Mouse (Mus musculus) forebrain, embryonic 10.5 days (tissue): Measurements from ENCODE around the gene Rere. TPM values are rescaled to one million over a fixed set of nuclear protein-coding genes. Genes with fewer than 3 reads are reported as not detected.
"Not testable (repeated sequence)": the region's sequence is repeated elsewhere in the genome, so short reads cannot be mapped to it uniquely, and the experiment has no call there.

Source experiments
- DNase-seq: peaks from one replicate; pipeline ENCODE4 v3.0.0-alpha.2; 2017; ENCODE audit warnings: low spot score; ENCODE audit errors: extremely low spot score
- H3K27ac ChIP-seq: fragments of 300-500 bp; sonication (generic); 2 replicates; pipeline ENCODE4 v1.5.1; 2016; ENCODE audit warnings: mild to moderate bottlenecking
- H3K27me3 ChIP-seq: fragments of 300-500 bp; sonication (generic); 2 replicates; pipeline ENCODE4 v1.6.1; 2016; ENCODE audit warnings: mild to moderate bottlenecking; ENCODE audit not compliant: poor library complexity, severe bottlenecking
- H3K36me3 ChIP-seq: fragments of 300-500 bp; sonication (generic); replicated peaks from 2 replicates; pipeline ENCODE4 v1.6.1; 2016; ENCODE audit warnings: mild to moderate bottlenecking, moderate library complexity
- H3K4me1 ChIP-seq: fragments of 300-500 bp; sonication (generic); 2 replicates; pipeline ENCODE4 v1.6.1; 2016
- H3K4me3 ChIP-seq: fragments of 300-500 bp; sonication (generic); 2 replicates; pipeline ENCODE4 v1.5.1; 2016; ENCODE audit warnings: mild to moderate bottlenecking, moderate library complexity
- H3K9me3 ChIP-seq: fragments of 300-500 bp; sonication (generic); 2 replicates; pipeline ENCODE4 v1.6.1; 2016; ENCODE audit warnings: mild to moderate bottlenecking, moderate library complexity
- WGBS: fragments of 180-500 bp; shearing (Covaris S2); methylation state at CpG from one replicate; pipeline ENCODE4 v1.1.7; 2016; 5-methylcytosine and 5-hydroxymethylcytosine counted together
- polyA plus RNA-seq: library from polyadenylated mRNA; unstranded; fragments of >200 nt; fragmentation: Nextera tagmentation; extraction: Ambion mirVana; gene quantifications from 2 replicates; pipeline ENCODE4 v1.2.1, GENCODE M21; 2016

The Rere gene
- polyA plus RNA-seq, 1 experiment from 2014 or later, result 31.1 TPM

- Histone ChIP-seq H3K36me3 (no peaks in the 10 kb centered on the region), H3K9me3 (no peaks in the 10 kb centered on the region), H3K27me3 (no peaks in the 10 kb centered on the region), H3K27ac (0 out of 2 replicates have a peak overlapping the region, but pooled peaks have one; percentile 98), H3K4me1 (peaks cover 31% of the 10 kb centered on the region), H3K4me3 (peak overlapping the region; percentile 95; the same call in 1 of the 2 replicates)
- DNase-seq, result no peak
- WGBS, result 79% methylated on average over 2 of the region's 2 CpGs
Observed at GRCm38 (mm10) chr4:150280002-150280401, 1.4 kb upstream of the Rere start.

- Histone ChIP-seq H3K27me3 (no peaks in the 10 kb centered on the region), H3K36me3 (no peaks in the 10 kb centered on the region), H3K27ac (peak overlapping the region; percentile 98), H3K4me1 (peaks cover 35% of the 10 kb centered on the region), H3K9me3 (no peaks in the 10 kb centered on the region), H3K4me3 (peak overlapping the region; percentile 95)
- 48% methylated on average over 4 of the region's 4 CpGs for WGBS
- no peak for DNase-seq
Observed at GRCm38 (mm10) chr4:150280459-150280858, 987 bp upstream of the Rere start.

GRCm38 (mm10) chr4:150281891-150282630 lies 615 bp downstream of the Rere start:
- H3K27me3 ChIP-seq, result no peaks in the 10 kb centered on the region

GRCm38 (mm10) chr4:150282631-150283334 lies 1.3 kb downstream of the Rere start:
- H3K4me1 ChIP-seq, result peaks cover 47% of the 10 kb centered on the region
- no peak for DNase-seq
- H3K27ac ChIP-seq, result peak overlapping the region; percentile 98
- no peaks in the 10 kb centered on the region for H3K9me3 ChIP-seq
- no peaks in the 10 kb centered on the region for H3K36me3 ChIP-seq
- 8% methylated on average over 5 of the region's 5 CpGs for WGBS
- H3K4me3 ChIP-seq, result peak overlapping the region; percentile 95
- H3K27me3 ChIP-seq, result no peaks in the 10 kb centered on the region

More at GRCm38 (mm10) chr4:150281891-150282630, 615 bp downstream of the Rere start:
- Histone ChIP-seq H3K4me1 (peaks cover 47% of the 10 kb centered on the region), H3K4me3 (peak overlapping the region; percentile 95), H3K9me3 (no peaks in the 10 kb centered on the region), H3K27ac (peak overlapping the region; percentile 98), H3K36me3 (no peaks in the 10 kb centered on the region)
- DNase-seq, result peak; percentile 52
- WGBS, result under 1% methylated on average over 50 of the region's 50 CpGs

DNA sequence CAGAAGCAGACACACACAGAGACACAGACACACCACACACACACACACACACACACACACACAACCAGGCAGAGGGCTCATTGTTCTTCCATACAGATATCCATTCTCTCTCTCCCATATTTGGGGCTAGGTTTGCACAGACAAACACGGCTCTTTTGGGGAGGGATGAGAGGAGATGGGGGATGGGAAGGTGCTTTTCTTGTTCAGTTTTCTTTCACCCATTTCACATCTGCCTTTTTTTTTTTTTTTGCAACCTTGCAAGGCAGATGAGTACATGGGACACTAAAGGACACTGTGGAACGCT lies 1.8 kb downstream of the Rere start:
- 15% methylated on average over 2 of the region's 2 CpGs for WGBS
- H3K4me3 ChIP-seq, result peak overlapping the region; percentile 95
- peak; percentile 36 for DNase-seq
- peak overlapping the region; percentile 98 for H3K27ac ChIP-seq
- no peaks in the 10 kb centered on the region for H3K9me3 ChIP-seq
- no peaks in the 10 kb centered on the region for H3K36me3 ChIP-seq
- H3K27me3 ChIP-seq, result no peaks in the 10 kb centered on the region
- H3K4me1 ChIP-seq, result peaks cover 47% of the 10 kb centered on the region

- no peaks in the 10 kb centered on the region for H3K9me3 ChIP-seq
- H3K4me1 ChIP-seq, result peaks cover 54% of the 10 kb centered on the region
- H3K4me3 ChIP-seq, result peak overlapping the region; percentile 95
- WGBS, result 3% methylated on average over 6 of the region's 6 CpGs
- H3K27me3 ChIP-seq, result no peaks in the 10 kb centered on the region
- H3K27ac ChIP-seq, result peak overlapping the region; percentile 98
- DNase-seq, result peak; percentile 53
- H3K36me3 ChIP-seq, result no peaks in the 10 kb centered on the region
Observed at GRCm38 (mm10) chr4:150283993-150284392, 2.5 kb downstream of the Rere start.

DNA sequence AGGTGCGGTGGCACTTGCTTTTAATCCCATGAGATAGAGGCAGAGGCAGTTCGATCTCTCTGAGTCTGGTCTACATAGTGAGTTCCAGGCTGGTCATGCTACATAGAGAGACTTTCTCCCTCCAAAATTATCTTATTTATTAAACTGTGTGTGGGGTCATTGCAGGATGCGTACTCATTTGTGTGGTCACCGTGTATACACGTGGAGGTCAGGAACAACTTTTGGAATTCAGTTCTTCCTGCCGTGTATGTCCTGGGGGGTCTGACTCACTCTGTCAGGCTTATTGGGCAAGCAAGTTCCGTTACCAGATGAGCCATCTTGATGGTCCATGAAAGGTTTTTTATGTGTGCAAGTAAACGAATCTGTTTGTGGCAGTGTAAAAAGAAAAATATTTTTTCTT lies 5.5 kb downstream of the Rere start:
- Histone ChIP-seq H3K4me3 (no peak overlapping the region), H3K36me3 (peaks cover 26% of the 10 kb centered on the region), H3K9me3 (peaks cover 15% of the 10 kb centered on the region), H3K27me3 (no peaks in the 10 kb centered on the region), H3K27ac (no peak overlapping the region), H3K4me1 (peaks cover 48% of the 10 kb centered on the region)
- 93% methylated on average over 8 of the region's 8 CpGs for WGBS
- no peak for DNase-seq

DNA sequence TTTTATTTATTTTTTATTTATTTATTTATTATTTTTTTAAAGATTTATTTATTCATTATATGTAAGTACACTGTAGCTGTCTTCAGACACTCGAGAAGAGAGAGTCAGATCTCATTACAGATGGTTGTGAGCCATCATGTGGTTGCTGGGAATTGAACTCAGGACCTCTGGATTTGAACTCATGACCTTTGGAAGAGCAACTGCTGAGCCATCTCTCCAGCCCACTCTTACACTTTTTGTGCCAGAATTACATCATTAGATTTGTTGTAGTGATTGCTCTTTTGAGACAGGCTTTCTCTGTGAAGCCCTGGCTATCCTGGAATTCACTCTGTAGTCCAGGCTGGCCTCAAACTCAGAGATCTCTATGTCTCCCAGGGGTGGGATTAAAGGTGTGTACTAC lies 6.0 kb downstream of the Rere start:
- WGBS, result 86% methylated on average over 1 of the region's 1 CpGs
- Histone ChIP-seq H3K4me1 (peaks cover 48% of the 10 kb centered on the region), H3K36me3 (peaks cover 30% of the 10 kb centered on the region), H3K9me3 (peaks cover 17% of the 10 kb centered on the region)
- H3K27ac ChIP-seq, H3K27me3 ChIP-seq, H3K4me3 ChIP-seq, DNase-seq: not testable (repeated sequence)

- peaks cover 18% of the 10 kb centered on the region for H3K9me3 ChIP-seq
- WGBS, result 95% methylated on average over 3 of the region's 3 CpGs
- H3K27me3 ChIP-seq, result no peaks in the 10 kb centered on the region
- peaks cover 13% of the 10 kb centered on the region; the same call in 1 of the 2 replicates for H3K4me1 ChIP-seq
- no peak overlapping the region for H3K27ac ChIP-seq
- peaks cover 56% of the 10 kb centered on the region for H3K36me3 ChIP-seq
- no peak overlapping the region for H3K4me3 ChIP-seq
- DNase-seq, result no peak
Observed at GRCm38 (mm10) chr4:150291900-150292299, 10.5 kb downstream of the Rere start.

DNA sequence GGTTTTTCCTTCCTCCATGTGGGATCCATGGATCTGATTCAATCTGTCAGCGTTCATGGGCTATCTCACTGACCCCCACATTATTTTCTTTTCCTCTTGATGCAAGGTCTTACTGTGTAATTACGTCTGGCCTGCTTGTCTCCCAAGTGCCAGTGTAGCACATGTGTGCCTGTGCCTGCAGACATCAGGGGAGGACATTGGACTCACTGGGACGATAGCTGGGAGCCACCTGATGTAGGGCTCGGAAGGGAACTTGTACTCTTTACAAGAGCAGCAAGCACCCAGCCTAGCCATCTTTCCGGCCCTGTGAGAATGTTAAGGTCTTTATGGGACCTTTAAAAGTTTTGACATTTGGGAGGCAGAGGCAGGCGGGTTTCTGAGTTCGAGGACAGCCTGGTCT lies 13.4 kb downstream of the Rere start:
- H3K4me1 ChIP-seq, result no peaks in the 10 kb centered on the region
- no peak overlapping the region for H3K27ac ChIP-seq
- no peak for DNase-seq
- peaks cover 54% of the 10 kb centered on the region for H3K36me3 ChIP-seq
- H3K27me3 ChIP-seq, result no peaks in the 10 kb centered on the region
- H3K4me3 ChIP-seq, result no peak overlapping the region
- WGBS, result 96% methylated on average over 7 of the region's 7 CpGs
- H3K9me3 ChIP-seq, result peaks cover 18% of the 10 kb centered on the region

- Histone ChIP-seq H3K4me3 (no peak overlapping the region), H3K9me3 (peaks cover 12% of the 10 kb centered on the region), H3K4me1 (no peaks in the 10 kb centered on the region), H3K27me3 (no peaks in the 10 kb centered on the region), H3K27ac (no peak overlapping the region), H3K36me3 (peaks cover 48% of the 10 kb centered on the region)
- DNase-seq, result no peak
- WGBS, result 97% methylated on average over 7 of the region's 7 CpGs
Observed at GRCm38 (mm10) chr4:150295966-150296365, 14.5 kb downstream of the Rere start.

DNA sequence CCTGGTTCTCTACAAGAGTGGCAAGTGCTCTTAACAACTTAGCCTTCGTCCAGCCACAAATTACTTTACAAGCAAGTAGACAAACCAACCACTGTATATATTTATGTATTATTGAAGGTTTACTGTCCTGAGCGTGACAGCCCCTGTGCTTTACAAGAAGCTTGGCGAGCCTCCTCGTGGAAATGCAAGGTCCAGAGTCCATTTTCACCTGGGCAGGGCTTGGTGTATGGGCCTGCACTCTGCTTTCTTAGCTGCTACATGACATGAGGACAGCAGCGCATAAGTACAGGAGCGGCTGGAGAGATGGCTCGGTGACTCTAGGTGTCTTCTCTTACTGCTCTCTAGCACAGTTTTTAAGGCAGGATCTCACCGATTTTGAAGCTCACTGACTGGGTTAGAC lies 21.3 kb downstream of the Rere start:
- Histone ChIP-seq H3K4me1 (peaks cover 10% of the 10 kb centered on the region), H3K27me3 (no peaks in the 10 kb centered on the region)
- WGBS, result 94% methylated on average over 8 of the region's 8 CpGs

GRCm38 (mm10) chr4:150306701-150307100 lies 25.3 kb downstream of the Rere start:
- Histone ChIP-seq H3K27ac (no peak overlapping the region), H3K27me3 (no peaks in the 10 kb centered on the region), H3K9me3 (no peaks in the 10 kb centered on the region), H3K36me3 (peaks cover 16% of the 10 kb centered on the region), H3K4me1 (peaks cover 10% of the 10 kb centered on the region), H3K4me3 (no peak overlapping the region)
- no peak for DNase-seq
- 68% methylated on average over 2 of the region's 2 CpGs for WGBS

More for the DNA sequence above, 21.3 kb downstream of the Rere start:
- no peaks in the 10 kb centered on the region for H3K9me3 ChIP-seq
- no peak overlapping the region for H3K27ac ChIP-seq
- H3K36me3 ChIP-seq, result peaks cover 11% of the 10 kb centered on the region
- H3K4me3 ChIP-seq, result no peak overlapping the region
- no peak for DNase-seq
